Mouse (Mus musculus) CH12.LX (cell line): Measurements from ENCODE around the gene Nup37. TPM values are rescaled to one million over a fixed set of nuclear protein-coding genes. Genes with fewer than 3 reads are reported as not detected.

ENCODE experiments used
- DNase-seq: peaks from one replicate; pipeline ENCODE4 v3.0.0-alpha.2; 2013; ENCODE audit errors: extremely low read depth
- H3K27ac ChIP-seq: 2 replicates; pipeline ENCODE4 v1.5.1; 2012; ENCODE audit warnings: low read depth, mild to moderate bottlenecking, control low read depth, moderate library complexity; ENCODE audit not compliant: insufficient read depth
- H3K27me3 ChIP-seq: replicated peaks from 2 replicates; pipeline ENCODE3; 2012; ENCODE audit warnings: inconsistent platforms
- H3K36me3 ChIP-seq, 2 experiments: replicated peaks in 1 of 2; 2 replicates each; pipeline versions ENCODE3 to v1.6.1; 2012; ENCODE audit warnings: inconsistent platforms in 1 of 2, low read length in 1 of 2, mild to moderate bottlenecking in 1 of 2, mixed read lengths in 1 of 2, moderate library complexity in 1 of 2; ENCODE audit not compliant: control insufficient read depth in 1 of 2, insufficient read depth in 1 of 2
- H3K4me1 ChIP-seq, 2 experiments: 2 replicates each; pipeline ENCODE4 v1.6.1; 2012; ENCODE audit warnings: inconsistent platforms in 1 of 2, moderate library complexity in 1 of 2; ENCODE audit not compliant: insufficient read depth in 2 of 2, control insufficient read depth in 1 of 2
- H3K4me2 ChIP-seq: 2 replicates; pipeline ENCODE4 v1.6.1; 2012; ENCODE audit warnings: low read depth, mild to moderate bottlenecking, control low read depth; ENCODE audit not compliant: poor library complexity, insufficient read depth, severe bottlenecking
- H3K4me3 ChIP-seq, 3 experiments: fragments of 150-350 bp in 1 of 3; sonication (generic) in 1 of 3; replicated peaks in 1 of 3; 2 replicates each; pipeline versions ENCODE3 to v1.5.1; 2011 to 2012; ENCODE audit warnings: low read depth in 2 of 3, low read length in 2 of 3, mild to moderate bottlenecking in 2 of 3, moderate library complexity in 2 of 3, control low read depth in 1 of 3, improper control_type of control experiment in 1 of 3, inconsistent platforms in 1 of 3, mixed read lengths in 1 of 3; ENCODE audit not compliant: poor library complexity in 1 of 3
- H3K79me2 ChIP-seq: replicated peaks from 2 replicates; pipeline ENCODE4 v1.6.1; 2012; ENCODE audit warnings: mild to moderate bottlenecking, moderate library complexity; ENCODE audit not compliant: control insufficient read depth, poor library complexity, insufficient read depth, severe bottlenecking; ENCODE audit errors: extremely low read depth
- H3K9ac ChIP-seq: 2 replicates; pipeline ENCODE4 v1.6.1; 2012; ENCODE audit warnings: low read depth, mild to moderate bottlenecking, control low read depth, moderate library complexity; ENCODE audit not compliant: insufficient read depth
- H3K9me3 ChIP-seq: replicated peaks from 2 replicates; pipeline ENCODE3; 2012; ENCODE audit warnings: low read length, inconsistent platforms, mixed read lengths
- CHD2 ChIP-seq: IDR thresholded peaks from 2 replicates; pipeline ENCODE4 v1.6.1; 2011; ENCODE audit warnings: low read length, improper control_type of control experiment
- ELF1 ChIP-seq: IDR thresholded peaks from 2 replicates; pipeline ENCODE4 v1.6.1; 2014; ENCODE audit warnings: low read depth, mild to moderate bottlenecking, inconsistent platforms, low read length, improper control_type of control experiment
- ETS1 ChIP-seq: conservative IDR thresholded peaks from 2 replicates; pipeline ENCODE4 v1.6.1; 2012; ENCODE audit warnings: low read depth, mild to moderate bottlenecking, inconsistent platforms, low read length, improper control_type of control experiment, moderate library complexity
- GABPA ChIP-seq: IDR thresholded peaks from 2 replicates; pipeline ENCODE4 v1.6.1; 2012; ENCODE audit warnings: low read depth, low read length, improper control_type of control experiment, inconsistent platforms; ENCODE audit not compliant: insufficient replicate concordance
- JUN ChIP-seq: IDR thresholded peaks from 2 replicates; pipeline ENCODE4 v1.6.1; 2011; ENCODE audit warnings: low read depth, mild to moderate bottlenecking, low read length, improper control_type of control experiment, moderate library complexity; ENCODE audit not compliant: insufficient read depth
- KAT2A ChIP-seq: IDR thresholded peaks from 2 replicates; pipeline ENCODE4 v1.6.1; 2012; ENCODE audit warnings: low read length, improper control_type of control experiment, inconsistent platforms; ENCODE audit not compliant: insufficient replicate concordance
- MAX ChIP-seq: IDR thresholded peaks from 2 replicates; pipeline ENCODE4 v1.6.1; 2011; ENCODE audit warnings: low read length, improper control_type of control experiment
- MEF2A ChIP-seq: IDR thresholded peaks from 2 replicates; pipeline ENCODE4 v1.6.1; 2014; ENCODE audit warnings: low read depth, mild to moderate bottlenecking, inconsistent platforms, low read length, improper control_type of control experiment, borderline replicate concordance
- MXI1 ChIP-seq: IDR thresholded peaks from 2 replicates; pipeline ENCODE4 v1.6.1; 2011; ENCODE audit warnings: mild to moderate bottlenecking, low read depth, low read length, improper control_type of control experiment
- MYC ChIP-seq: IDR thresholded peaks from 2 replicates; pipeline ENCODE4 v1.6.1; 2011; ENCODE audit warnings: low read depth, mild to moderate bottlenecking, improper control_type of control experiment, low read length
- NELFE ChIP-seq: IDR thresholded peaks from 2 replicates; pipeline ENCODE4 v1.6.1; 2011; ENCODE audit warnings: low read depth, low read length, improper control_type of control experiment
- PAX5 ChIP-seq: IDR thresholded peaks from 2 replicates; pipeline ENCODE4 v1.6.1; 2012; ENCODE audit warnings: low read length, inconsistent platforms, mixed read lengths
- POLR2AphosphoS2 ChIP-seq: IDR thresholded peaks from 2 replicates; pipeline ENCODE4 v1.6.1; 2011; ENCODE audit warnings: low read depth, low read length, improper control_type of control experiment
- RCOR1 ChIP-seq: conservative IDR thresholded peaks from 2 replicates; pipeline ENCODE4 v1.6.1; 2012; ENCODE audit warnings: low read depth, mild to moderate bottlenecking, inconsistent platforms, low read length, improper control_type of control experiment
- SMC3 ChIP-seq: IDR thresholded peaks from 2 replicates; pipeline ENCODE4 v1.6.1; 2011; ENCODE audit warnings: low read depth, low read length, improper control_type of control experiment
- TCF12 ChIP-seq: IDR thresholded peaks from 2 replicates; pipeline ENCODE4 v1.6.1; 2014; ENCODE audit warnings: low read depth, mild to moderate bottlenecking, inconsistent platforms, low read length, improper control_type of control experiment
- UBTF ChIP-seq: IDR thresholded peaks from 2 replicates; pipeline ENCODE4 v1.6.1; 2012; ENCODE audit warnings: low read depth, mild to moderate bottlenecking, inconsistent platforms, low read length, improper control_type of control experiment, moderate library complexity
- ZMIZ1 ChIP-seq: IDR thresholded peaks from 2 replicates; pipeline ENCODE4 v1.6.1; 2012; ENCODE audit warnings: low read depth, mild to moderate bottlenecking, inconsistent platforms, low read length, improper control_type of control experiment
- ZNF384 ChIP-seq: IDR thresholded peaks from 2 replicates; pipeline ENCODE4 v1.6.1; 2012; ENCODE audit warnings: low read depth, low read length, improper control_type of control experiment, inconsistent platforms
- dilution Hi-C: fragments of 300-500 bp; cut with MboI; formaldehyde crosslinking; loops from 2 replicates; pipeline ENCODE4 v1.14.3; 2020; ENCODE audit warnings: low sequenced_read_pairs; ENCODE audit not compliant: extremely low pct_unique_long_range_greater_than_20kb, extremely low pct_ligation_motif_present
- in situ Hi-C: fragments of 300-500 bp; cut with MboI; formaldehyde crosslinking; loops from 3 replicates; pipeline ENCODE4 v1.14.3; 2019; ENCODE audit warnings: low sequenced_read_pairs, low pct_ligation_motif_present, low pct_unique_long_range_greater_than_20kb, mixed read lengths
- polyA plus RNA-seq: library from polyadenylated mRNA; unstranded; fragments of >175 nt; gene quantifications from 2 replicates; pipeline ENCODE4 v1.2.1, GENCODE M21; 2012; ENCODE audit warnings: low read depth; ENCODE audit not compliant: insufficient read length
- total RNA-seq, 2 experiments: library from RNA; depleted of rRNA; stranded (reverse); fragments of 300-350 nt in 1 of 2; fragments of >200 nt in 1 of 2; gene quantifications; 2 replicates each; pipeline ENCODE4 v1.2.3; 2012 to 2014

The Nup37 gene
- total and polyA plus RNA-seq, 3 experiments, result 59.2 to 222 (median 82.4) TPM

DNA sequence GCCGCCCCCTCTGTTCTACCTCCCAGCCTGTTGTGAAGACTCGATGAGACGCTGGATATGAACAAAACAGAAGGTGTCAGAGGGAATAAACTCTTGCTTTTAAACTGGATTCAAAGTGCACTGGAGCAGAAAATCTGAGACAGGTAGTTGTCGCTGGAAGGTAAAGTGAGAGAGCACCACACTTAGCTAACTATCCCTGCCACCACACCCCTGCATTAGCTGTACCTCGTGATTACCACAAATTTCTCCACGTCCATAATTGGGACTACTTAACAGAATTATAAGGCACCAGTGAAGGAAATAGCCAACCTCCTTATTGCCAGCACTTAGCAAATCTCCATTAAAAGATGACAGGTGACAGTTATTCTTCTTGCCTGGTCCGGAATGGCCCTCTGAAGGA is 605 bp upstream of the Nup37 start:
- TF ChIP-seq MXI1 (no peak), ZMIZ1 (no peak), NELFE (no peak), PAX5 (no peak), ETS1 (no peak), ZNF384 (no peak), SMC3 (no peak), POLR2AphosphoS2 (no peak), TCF12 (no peak)

DNA sequence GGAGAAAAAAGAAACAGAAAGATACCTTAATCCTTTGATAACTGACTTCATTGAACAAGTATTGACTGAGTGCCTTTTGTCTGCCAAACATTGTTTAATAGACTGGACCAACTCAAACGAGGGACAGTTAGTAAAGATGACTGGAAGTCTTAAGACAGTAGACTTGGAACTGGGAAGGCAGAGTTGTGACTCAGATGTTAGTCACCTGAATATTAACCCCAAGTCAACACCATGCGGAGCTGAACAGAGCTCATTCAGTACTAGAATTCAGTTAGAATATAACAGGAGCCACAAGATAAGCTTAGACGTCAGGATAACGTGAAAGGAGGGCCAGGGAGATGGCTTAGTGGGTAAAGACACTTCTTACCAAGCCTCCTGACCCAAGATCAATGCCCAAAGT is 3.6 kb downstream of the Nup37 start:
- Histone ChIP-seq H3K9me3 (no peaks in the 10 kb centered on the region), H3K4me2 (no peak overlapping the region), H3K4me3 (no peak overlapping the region), H3K36me3 (peaks cover 43 to 68% of the 10 kb centered on the region in 2 experiments), H3K79me2 (peaks cover 20% of the 10 kb centered on the region), H3K27ac (no peak overlapping the region), H3K4me1 (peaks cover 4 to 18% of the 10 kb centered on the region in 2 experiments), H3K9ac (no peak overlapping the region), H3K27me3 (no peaks in the 10 kb centered on the region)
- in situ Hi-C loops (no loop called here), dilution Hi-C loops (no loop called here)
- no peak for DNase-seq
- TF ChIP-seq MEF2A, result no peak
- no peak for TF ChIP-seq GABPA
- no peak for TF ChIP-seq KAT2A
- TF ChIP-seq SMC3, result no peak
- TF ChIP-seq UBTF, result no peak
- TF ChIP-seq RCOR1, result no peak
- TF ChIP-seq ELF1, result no peak
- TF ChIP-seq CHD2, result no peak

More for the DNA sequence above, 605 bp upstream of the Nup37 start:
- Histone ChIP-seq H3K9ac (peak overlapping the region; percentile 36), H3K4me1 (peaks cover 8 to 40% of the 10 kb centered on the region in 2 experiments), H3K36me3 (peaks cover 18 to 51% of the 10 kb centered on the region in 2 experiments), H3K27me3 (no peaks in the 10 kb centered on the region), H3K4me2 (peak overlapping the region; percentile 93), H3K79me2 (peaks cover 34% of the 10 kb centered on the region), H3K9me3 (no peaks in the 10 kb centered on the region), H3K4me3 (peak overlapping the region; percentile 85 to 96 (median 88)), H3K27ac (no peak overlapping the region)
- dilution Hi-C loops, result no loop called here
- in situ Hi-C loops, result no loop called here
- no peak for DNase-seq

DNA sequence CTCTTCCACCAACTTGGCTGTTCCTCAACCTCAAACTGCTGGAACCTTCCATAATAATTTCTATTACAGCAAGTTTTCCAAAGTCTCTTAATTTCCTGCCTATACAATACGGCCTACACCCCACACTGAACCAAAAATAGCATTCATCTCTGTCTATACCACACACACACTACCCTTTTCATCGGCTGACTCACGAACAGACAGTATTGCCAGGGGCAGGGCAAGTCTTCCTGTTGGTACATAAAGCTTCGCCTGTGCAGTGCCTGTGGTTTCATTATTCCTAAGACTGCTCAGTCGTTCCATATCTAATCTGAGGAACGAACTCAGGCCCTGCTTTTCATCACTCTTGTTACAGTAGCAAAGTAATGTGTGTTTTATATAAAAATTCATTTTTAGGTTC is 4.9 kb downstream of the Nup37 start:
- in situ Hi-C loops (no loop called here), dilution Hi-C loops (no loop called here)
- TF ChIP-seq JUN, result no peak
- TF ChIP-seq MAX, result no peak
- no peak for TF ChIP-seq MYC
- no peak for TF ChIP-seq MXI1
- H3K4me1 ChIP-seq, result peaks cover 2 to 11% of the 10 kb centered on the region in 2 experiments; a peak in 3 of 4 replicates
- H3K9me3 ChIP-seq, result no peaks in the 10 kb centered on the region
- H3K4me2 ChIP-seq, result no peak overlapping the region
- no peak overlapping the region for H3K9ac ChIP-seq
- peaks cover 9% of the 10 kb centered on the region for H3K79me2 ChIP-seq
- no peak overlapping the region for H3K4me3 ChIP-seq
- no peak for DNase-seq
- no peak overlapping the region for H3K27ac ChIP-seq
- no peaks in the 10 kb centered on the region for H3K27me3 ChIP-seq
- peaks cover 50 to 74% of the 10 kb centered on the region in 2 experiments for H3K36me3 ChIP-seq
